Mouse (Mus musculus) megakaryocyte progenitor cell, adult 5-6 weeks (primary cell): Measurements from ENCODE around the gene Pgd. TPM values are rescaled to one million over a fixed set of nuclear protein-coding genes. Genes with fewer than 3 reads are reported as not detected.
"Not testable (repeated sequence)": the region's sequence is repeated elsewhere in the genome, so short reads cannot be mapped to it uniquely, and the experiment has no call there.

ENCODE experiments used
- ATAC-seq: replicated peaks from 2 replicates; pipeline ENCODE4 v1.8.0; 2016; ENCODE audit warnings: mild to moderate bottlenecking, moderate TSS enrichment, inconsistent platforms; ENCODE audit not compliant: poor library complexity
- total RNA-seq, 2 experiments: library from RNA; stranded (forward) in 1 of 2; stranded (reverse) in 1 of 2; fragments of 157-497, 149-512 nt in 1 of 2; fragments of 200-1000 nt in 1 of 2; gene quantifications; 2 replicates each; pipeline versions ENCODE4 v1.2.3 to v1.2.4; 2015 to 2017

Pgd gene
- total RNA-seq (2015) (128 and 132 TPM in 2 replicates), total RNA-seq (2017) (115 and 133 TPM in 2 replicates)

- ATAC-seq = peak; percentile 85
Observed at GRCm38 (mm10) chr4:149166215-149166946, at the start of gene Pgd. Pgd (minus strand) TSS chr4:149166771.

DNA sequence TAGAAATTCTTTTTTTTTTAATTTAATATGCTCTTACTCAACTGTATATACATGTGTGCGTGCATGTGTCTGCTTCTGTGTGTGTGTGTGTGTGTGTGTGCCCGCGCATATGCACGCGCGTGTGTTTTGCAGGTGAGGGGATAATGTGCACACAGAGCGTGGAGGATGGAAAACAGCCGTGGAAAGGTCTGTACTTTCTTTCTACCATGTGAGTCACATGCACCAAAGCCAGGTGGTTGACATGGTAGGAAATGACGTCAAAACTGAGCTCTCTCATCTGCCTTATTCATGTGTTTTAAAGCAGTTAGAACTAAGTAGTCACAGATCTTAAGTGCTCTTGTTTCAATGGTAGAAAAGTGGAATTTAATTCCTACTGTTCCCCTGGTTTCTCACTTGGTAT lies 49.4 kb upstream of the Pgd start:
- ATAC-seq = no peak

- no peak for ATAC-seq
Observed at GRCm38 (mm10) chr4:149215397-149215796, 48.8 kb upstream of the Pgd start.

DNA sequence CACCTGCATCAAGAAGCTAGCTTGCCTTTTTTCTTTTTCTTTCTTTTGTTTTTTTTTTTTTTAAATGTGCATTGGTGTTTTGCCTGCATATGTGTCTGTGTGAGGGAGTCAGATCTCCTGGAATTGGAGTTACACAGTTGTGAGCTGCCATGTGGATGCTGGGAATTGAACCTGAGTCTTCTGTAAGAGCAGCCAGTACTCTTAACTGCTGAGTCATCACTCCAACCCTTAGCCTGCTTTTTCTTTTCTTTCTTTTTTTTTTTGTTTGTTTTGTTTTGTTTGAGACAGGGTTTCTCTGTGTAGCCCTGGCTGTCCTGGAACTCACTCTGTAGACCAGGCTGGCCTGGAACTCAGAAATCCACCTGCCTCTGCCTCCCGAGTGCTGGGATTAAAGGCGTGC lies 47.9 kb upstream of the Pgd start:
- ATAC-seq = not testable (repeated sequence)

DNA sequence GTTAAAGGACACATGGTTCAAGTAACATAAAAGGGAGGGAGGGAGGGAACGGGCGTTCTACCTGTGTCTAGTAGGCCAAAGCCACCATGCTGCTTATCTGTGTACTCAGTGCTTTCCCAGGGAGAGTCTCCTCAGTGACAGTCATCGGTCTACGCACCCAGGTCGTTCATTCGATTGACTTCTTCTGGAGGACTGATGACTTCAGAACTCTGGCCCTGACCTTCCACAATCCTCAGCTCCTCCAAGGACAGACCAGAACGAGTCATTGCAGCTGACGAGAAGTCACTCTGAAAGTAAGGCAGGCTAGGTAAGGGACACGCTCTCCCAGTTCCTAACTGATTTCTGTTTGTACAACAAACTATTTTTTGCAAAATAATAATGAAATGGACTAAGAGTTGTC lies 46.9 kb upstream of the Pgd start:
- ATAC-seq = no peak

GRCm38 (mm10) chr4:149211441-149211840 lies 44.9 kb upstream of the Pgd start:
- not testable (repeated sequence) for ATAC-seq

DNA sequence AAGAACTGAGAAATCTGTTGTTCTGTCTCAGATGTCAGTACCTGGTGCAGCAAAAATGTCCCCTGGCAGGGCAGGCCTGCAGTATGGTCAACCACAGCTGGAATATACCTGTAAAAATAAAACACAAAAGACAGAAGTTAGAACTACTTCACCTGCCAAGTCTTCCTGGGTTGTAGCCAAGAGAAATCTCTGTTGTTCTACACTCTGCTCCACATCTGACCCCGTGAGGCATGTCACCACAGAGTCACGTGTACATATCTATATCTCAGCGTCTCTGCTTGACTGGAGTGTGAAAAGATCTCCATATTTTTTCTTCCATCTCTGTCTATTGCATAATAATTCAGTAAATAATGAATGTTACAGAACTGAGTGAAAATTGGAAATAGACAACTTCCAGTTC lies 35.9 kb upstream of the Pgd start:
- no peak for ATAC-seq

GRCm38 (mm10) chr4:149201110-149201509 lies 34.5 kb upstream of the Pgd start:
- peak; percentile 80 for ATAC-seq

DNA sequence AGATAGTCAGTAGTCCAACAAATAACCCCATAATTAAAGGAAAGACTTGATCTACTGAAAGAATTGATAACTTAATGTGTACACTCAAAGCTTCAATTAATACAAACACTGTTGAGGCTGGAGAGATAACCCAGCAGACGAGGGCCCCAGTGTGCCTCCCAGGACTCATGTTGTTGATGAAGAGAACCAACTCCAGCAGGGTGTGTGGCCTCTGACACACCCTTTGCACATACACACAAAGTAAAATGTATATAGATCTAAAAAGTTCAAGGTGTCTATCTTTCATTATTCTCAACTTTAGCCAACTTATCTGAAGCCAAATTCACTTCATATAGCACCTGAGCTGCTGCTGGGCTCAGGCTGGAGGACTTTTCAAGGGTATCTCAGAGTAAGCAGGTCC lies 30.6 kb upstream of the Pgd start:
- ATAC-seq = no peak

DNA sequence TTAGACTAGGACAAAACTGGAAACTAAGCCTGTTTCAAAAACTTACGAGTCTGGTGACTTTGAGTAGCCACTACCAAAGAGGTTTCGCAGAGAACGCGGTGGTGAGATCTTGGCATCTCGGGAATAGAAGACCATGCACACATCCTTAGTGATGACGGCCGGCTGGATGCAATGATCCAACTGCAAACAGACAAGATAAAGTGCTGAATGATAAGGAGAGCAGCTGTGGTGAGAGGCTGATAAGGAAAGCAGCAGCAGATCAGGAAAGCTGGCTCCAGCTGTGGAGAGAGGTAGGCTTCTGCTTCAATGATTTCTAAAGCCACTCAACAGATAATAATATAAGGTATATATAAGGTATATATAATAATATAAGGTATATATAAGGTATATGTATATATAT lies 24.5 kb upstream of the Pgd start:
- ATAC-seq = no peak

DNA sequence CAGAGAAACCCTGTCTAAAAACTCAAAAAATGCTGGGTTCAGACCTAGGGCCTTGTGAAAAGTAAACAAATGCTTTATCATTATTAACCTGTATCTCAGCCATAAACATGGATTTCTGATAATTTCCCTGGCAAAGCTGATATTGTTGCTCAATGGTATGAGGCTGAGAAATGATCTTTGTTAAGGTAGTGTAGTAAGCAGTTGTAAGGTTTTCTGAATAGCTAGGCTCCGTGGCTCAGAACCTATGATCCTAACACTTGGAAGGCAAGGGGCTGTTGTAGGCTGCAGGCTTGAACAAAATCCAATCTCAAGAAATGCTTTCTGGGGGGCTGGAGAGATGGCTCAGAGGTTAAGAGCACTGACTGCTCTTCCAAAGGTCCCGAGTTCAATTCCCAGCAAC lies 22.0 kb upstream of the Pgd start:
- ATAC-seq = no peak

- 0 out of 2 replicates have a peak, but pooled peaks have one; percentile 18 for ATAC-seq
Observed at GRCm38 (mm10) chr4:149182755-149183154, 16.2 kb upstream of the Pgd start.

DNA sequence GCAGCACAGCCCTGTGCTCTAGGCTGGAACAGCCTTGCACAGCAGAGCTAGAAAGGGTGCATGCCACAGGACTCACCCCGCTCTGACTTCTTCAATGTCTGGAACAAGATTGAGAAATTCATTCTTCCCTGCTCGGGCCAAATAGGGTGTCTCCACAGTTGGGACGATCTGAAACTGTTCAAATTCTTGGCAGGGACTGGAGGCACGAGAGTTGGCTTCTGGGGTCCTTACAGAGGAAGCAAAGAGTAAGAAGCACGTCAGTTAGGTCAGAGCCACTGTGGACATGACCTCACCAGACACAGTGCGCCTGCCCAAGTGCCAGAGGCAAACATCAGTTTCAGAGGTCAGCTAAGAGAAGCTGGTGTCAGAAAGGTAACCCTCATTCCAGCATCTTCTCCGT lies 15.6 kb upstream of the Pgd start:
- peak; percentile 56 for ATAC-seq

DNA sequence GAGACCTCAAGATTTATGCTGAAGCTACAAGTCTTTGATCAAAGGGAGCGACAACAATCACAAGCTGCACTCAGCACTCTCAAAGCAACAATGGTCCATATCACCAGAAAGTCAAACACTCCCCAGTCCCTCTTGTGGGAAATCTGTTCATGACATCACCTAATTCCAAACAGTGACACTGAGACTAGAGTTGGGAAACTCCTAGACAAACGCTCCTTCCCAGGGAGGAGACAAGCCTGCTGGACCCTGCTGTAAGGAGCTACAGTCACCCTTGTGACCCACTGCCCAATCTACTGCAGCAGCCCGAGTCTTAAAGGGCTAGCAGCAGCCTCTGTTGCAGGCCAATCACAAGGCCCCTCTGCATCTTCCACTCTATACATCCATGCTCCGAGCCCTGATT lies 13.0 kb upstream of the Pgd start:
- no peak for ATAC-seq

DNA sequence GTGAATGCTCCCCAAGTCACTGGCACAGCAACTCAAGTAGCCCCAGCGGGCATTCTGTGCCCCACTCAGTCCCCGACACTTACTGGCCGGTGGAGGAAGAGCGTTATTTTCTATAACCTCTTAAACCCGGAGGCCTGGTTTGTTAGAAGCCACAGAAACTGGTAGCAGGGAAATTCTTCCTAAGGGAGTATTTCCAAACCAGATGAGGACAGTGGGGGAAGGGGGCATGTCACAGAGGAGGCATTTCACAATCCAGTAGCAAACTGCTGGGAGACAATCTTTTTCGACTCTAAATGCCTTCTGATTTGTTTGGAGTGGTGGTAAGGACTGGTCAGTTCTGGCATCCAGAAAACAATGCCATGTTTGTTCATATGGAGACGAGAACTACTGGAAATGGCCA lies 12.6 kb upstream of the Pgd start:
- peak; percentile 27 for ATAC-seq

DNA sequence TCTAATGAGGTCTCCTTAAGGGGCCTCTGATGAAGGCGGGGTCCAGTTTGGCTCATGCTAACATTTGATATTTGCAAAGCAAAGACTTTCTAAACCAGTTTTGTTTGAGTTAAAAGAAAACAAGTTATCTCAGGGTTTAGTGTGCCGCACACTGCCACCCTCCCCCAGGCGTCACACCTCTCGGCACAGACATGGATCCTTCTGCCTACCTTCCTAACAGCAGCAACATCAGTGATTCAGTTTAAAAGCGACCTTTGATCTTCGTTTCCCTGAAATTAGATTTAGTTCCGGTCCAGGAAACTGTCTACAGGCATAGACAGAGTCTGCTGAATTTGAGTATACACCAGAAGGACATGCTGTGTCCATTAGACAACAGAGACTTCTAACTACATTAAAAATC lies 11.8 kb upstream of the Pgd start:
- ATAC-seq = no peak

- ATAC-seq = no peak
Observed at GRCm38 (mm10) chr4:149177046-149177445, 10.5 kb upstream of the Pgd start.

DNA sequence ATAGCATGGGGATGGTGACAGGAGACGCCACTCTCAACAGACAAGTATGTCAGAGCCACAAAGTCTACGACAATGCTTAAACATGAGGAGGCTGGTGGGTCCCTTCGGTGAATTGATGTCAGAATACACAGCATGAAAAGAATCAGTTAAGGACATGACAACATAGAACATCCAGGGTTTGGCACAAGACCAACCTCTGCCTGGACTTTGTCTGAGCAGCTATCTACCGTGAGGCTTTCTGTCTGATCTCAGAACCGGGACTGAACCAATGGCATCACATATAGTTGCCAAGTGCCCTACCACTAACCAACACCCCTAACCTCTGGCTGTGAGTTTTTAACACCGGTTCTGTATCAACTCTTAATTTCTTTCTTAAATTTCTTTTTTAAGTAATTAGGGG lies 10.1 kb upstream of the Pgd start:
- ATAC-seq = no peak

DNA sequence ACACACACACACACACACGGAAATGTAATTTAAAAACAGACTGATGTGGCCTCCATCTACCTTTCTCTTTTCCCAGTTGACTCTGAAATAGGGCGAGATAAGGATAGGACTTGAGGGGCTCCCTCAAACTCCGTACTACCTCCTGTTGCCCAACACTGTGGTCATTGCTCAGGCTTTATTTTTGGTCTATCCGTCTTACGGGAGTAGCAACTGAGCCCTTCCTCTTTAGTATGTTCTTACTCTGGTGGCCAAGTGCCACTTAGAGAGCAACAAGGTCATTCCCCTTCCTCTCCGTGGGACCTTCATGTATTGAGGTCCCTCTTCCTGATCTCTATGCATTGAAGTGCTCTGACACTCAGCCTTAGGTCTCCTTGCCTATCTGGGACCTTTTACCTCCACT lies 7.1 kb upstream of the Pgd start:
- peak; percentile 67 for ATAC-seq

DNA sequence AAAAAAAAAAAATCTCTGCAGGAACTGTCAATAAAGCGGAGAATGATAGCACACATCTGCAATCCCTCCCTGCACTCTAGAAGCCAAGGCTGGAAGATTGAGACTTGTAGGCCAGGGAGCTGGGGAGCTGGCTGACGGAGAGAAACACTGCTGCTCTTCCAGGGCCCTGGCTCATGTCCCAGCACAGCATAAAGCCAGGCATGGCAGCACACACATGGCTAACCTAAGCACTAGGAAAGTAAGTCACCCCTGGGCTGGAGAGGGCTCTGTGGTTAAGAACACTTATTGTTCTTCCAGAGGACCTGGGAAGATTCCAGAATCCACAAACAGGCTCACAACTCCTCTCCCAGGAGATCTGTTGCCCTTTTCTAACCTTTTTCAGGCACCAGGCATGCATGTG lies 6.1 kb upstream of the Pgd start:
- ATAC-seq = no peak

DNA sequence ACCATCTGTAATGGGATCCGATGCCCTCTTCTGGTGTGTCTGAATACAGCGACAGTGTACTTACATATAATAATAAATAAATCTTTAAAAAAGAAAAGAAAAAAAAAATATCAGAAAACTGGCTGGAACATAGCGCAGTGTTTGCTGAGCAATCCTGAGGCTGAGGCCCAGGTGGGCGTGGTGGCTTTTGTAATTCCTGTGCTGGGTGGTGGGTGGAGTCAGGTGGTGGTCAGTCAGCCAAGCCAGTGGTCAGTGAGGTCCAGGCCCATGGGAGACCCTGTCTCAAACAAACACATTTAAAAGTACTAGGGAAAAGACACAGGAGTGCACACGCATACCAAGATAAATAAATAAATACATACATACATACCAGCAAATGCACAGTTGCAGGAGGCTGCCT lies 5.5 kb upstream of the Pgd start:
- ATAC-seq = no peak

- ATAC-seq = peak; percentile 47
Observed at GRCm38 (mm10) chr4:149171581-149171981, 5.0 kb upstream of the Pgd start.

DNA sequence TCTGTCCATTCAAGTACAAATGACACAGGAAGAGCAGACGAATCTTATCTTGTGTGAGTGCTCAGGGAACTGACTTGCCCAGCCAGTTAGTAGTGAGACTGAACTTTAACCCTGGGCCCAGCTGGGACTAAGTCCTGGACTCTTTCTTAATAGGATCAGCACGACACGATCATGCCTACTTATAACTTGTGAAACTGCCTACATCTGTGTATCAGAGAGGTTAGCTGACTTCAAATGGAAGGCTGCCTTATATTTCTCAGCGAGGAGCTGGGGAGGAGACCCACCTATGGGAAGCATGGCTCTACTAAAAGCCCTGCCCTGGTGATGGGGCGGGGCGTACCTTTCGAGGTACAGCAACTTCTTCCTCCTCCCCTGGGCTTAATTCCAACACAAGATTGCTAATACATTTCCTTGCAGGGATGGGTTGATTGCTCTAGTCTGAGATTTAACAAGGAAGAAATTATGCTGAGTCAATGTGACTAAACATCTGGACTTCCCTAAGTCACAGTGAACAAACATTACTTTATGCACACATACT lies 3.9 kb upstream of the Pgd start:
- peak; percentile 27 for ATAC-seq
